Mouse (Mus musculus): ENCODE measurements at regions not wholly inside any gene's neighbourhood (a gene's known extent, or its start where the extent isn't known, plus 50 kb on each side); places are given as distances from the start of the nearest gene placed in this dataset.

- peak; percentile 21; the same call in 1 of the 2 replicates for ATAC-seq
- no peaks in the 10 kb centered on the region for H3K27me3 ChIP-seq
- H3K4me1 ChIP-seq, result no peaks in the 10 kb centered on the region
- no peak overlapping the region for H3K4me3 ChIP-seq
- WGBS, result 48% methylated on average over 2 of the region's 2 CpGs
- H3K36me3 ChIP-seq (ENCODE audit: poor library complexity, severe bottlenecking), result no peaks in the 10 kb centered on the region
- H3K4me2 ChIP-seq, result no peak overlapping the region
- H3K27ac ChIP-seq, result no peak overlapping the region
- H3K9me3 ChIP-seq (replicated peaks), result no peaks in the 10 kb centered on the region
- no peak overlapping the region for H3K9ac ChIP-seq
These were observed 631.8 kb upstream of the Gm21961 start for GRCm38 (mm10) chr15:65646470-65646869.

- H3K9me3 ChIP-seq (replicated peaks), result no peaks in the 10 kb centered on the region
- no peak overlapping the region for H3K4me2 ChIP-seq
- no peak overlapping the region for H3K27ac ChIP-seq
- no peak overlapping the region for H3K9ac ChIP-seq
- no peak for ATAC-seq
- WGBS, result 17% methylated on average over 2 of the region's 2 CpGs
- H3K27me3 ChIP-seq, result no peaks in the 10 kb centered on the region
- H3K36me3 ChIP-seq (ENCODE audit: poor library complexity, severe bottlenecking), result no peaks in the 10 kb centered on the region
- no peak overlapping the region for H3K4me3 ChIP-seq
- H3K4me1 ChIP-seq, result peaks cover 7% of the 10 kb centered on the region; the same call in 1 of the 2 replicates
These were observed 624.8 kb upstream of the Gm21961 start for GRCm38 (mm10) chr15:65639484-65639883.

- 51% methylated on average over 6 of the region's 6 CpGs for WGBS
- no peak overlapping the region for H3K4me3 ChIP-seq
- no peak overlapping the region for H3K4me2 ChIP-seq
- no peaks in the 10 kb centered on the region for H3K27me3 ChIP-seq
- peaks cover 7% of the 10 kb centered on the region; the same call in 1 of the 2 replicates for H3K4me1 ChIP-seq
- H3K36me3 ChIP-seq (ENCODE audit: poor library complexity, severe bottlenecking), result no peaks in the 10 kb centered on the region
- H3K9me3 ChIP-seq (replicated peaks), result no peaks in the 10 kb centered on the region
- peak; percentile 88 for ATAC-seq
- H3K27ac ChIP-seq, result no peak overlapping the region
- H3K9ac ChIP-seq, result no peak overlapping the region
These were observed 622.9 kb upstream of the Gm21961 start for GRCm38 (mm10) chr15:65637520-65638184.

- WGBS, result 88% methylated on average over 5 of the region's 5 CpGs
- Histone ChIP-seq H3K4me2 (no peak overlapping the region), H3K27ac (no peak overlapping the region), H3K27me3 (no peaks in the 10 kb centered on the region), H3K36me3 (ENCODE audit: poor library complexity, severe bottlenecking) (no peaks in the 10 kb centered on the region), H3K4me3 (no peak overlapping the region), H3K9me3 (replicated peaks) (no peaks in the 10 kb centered on the region), H3K9ac (no peak overlapping the region), H3K4me1 (no peaks in the 10 kb centered on the region)
- ATAC-seq, result no peak
These were observed 617.7 kb upstream of the Gm21961 start for GRCm38 (mm10) chr15:65632440-65632839.

- Histone ChIP-seq H3K4me1 (no peaks in the 10 kb centered on the region), H3K9me3 (replicated peaks) (no peaks in the 10 kb centered on the region), H3K27me3 (no peaks in the 10 kb centered on the region), H3K9ac (no peak overlapping the region), H3K4me3 (no peak overlapping the region), H3K36me3 (ENCODE audit: poor library complexity, severe bottlenecking) (no peaks in the 10 kb centered on the region), H3K4me2 (no peak overlapping the region), H3K27ac (no peak overlapping the region)
- no peak for ATAC-seq
- 90% methylated on average over 1 of the region's 1 CpGs for WGBS
These were observed 615.8 kb upstream of the Gm21961 start for GRCm38 (mm10) chr15:65630476-65630875.

- Histone ChIP-seq H3K4me1 (no peaks in the 10 kb centered on the region), H3K9ac (no peak overlapping the region), H3K27me3 (no peaks in the 10 kb centered on the region), H3K4me3 (no peak overlapping the region), H3K4me2 (no peak overlapping the region), H3K36me3 (ENCODE audit: poor library complexity, severe bottlenecking) (no peaks in the 10 kb centered on the region), H3K9me3 (replicated peaks) (no peaks in the 10 kb centered on the region), H3K27ac (no peak overlapping the region)
- ATAC-seq, result peak; percentile 97
- WGBS, result 43% methylated on average over 2 of the region's 2 CpGs
These were observed 578.2 kb upstream of the Gm21961 start for GRCm38 (mm10) chr15:65592718-65593477.

GRCm38 (mm10) chr15:65585566-65585965 is 570.9 kb upstream of the Gm21961 start:
- 72% methylated on average over 2 of the region's 2 CpGs for WGBS
- H3K4me1 ChIP-seq, result 0 out of 2 replicates have a peak, but pooled peaks cover 3% of the 10 kb centered on the region
- ATAC-seq, result peak; percentile 51; the same call in 1 of the 2 replicates

GRCm38 (mm10) chr15:65579353-65579752 is 564.6 kb upstream of the Gm21961 start:
- Histone ChIP-seq H3K9me3 (replicated peaks) (no peaks in the 10 kb centered on the region), H3K4me2 (no peak overlapping the region), H3K9ac (no peak overlapping the region), H3K27ac (no peak overlapping the region), H3K36me3 (ENCODE audit: poor library complexity, severe bottlenecking) (no peaks in the 10 kb centered on the region), H3K27me3 (no peaks in the 10 kb centered on the region), H3K4me3 (no peak overlapping the region), H3K4me1 (no peaks in the 10 kb centered on the region)
- no peak for ATAC-seq
- WGBS, result 83% methylated on average over 1 of the region's 1 CpGs

More at GRCm38 (mm10) chr15:65585566-65585965, 570.9 kb upstream of the Gm21961 start:
- Histone ChIP-seq H3K9ac (no peak overlapping the region), H3K4me3 (no peak overlapping the region), H3K27me3 (no peaks in the 10 kb centered on the region), H3K9me3 (replicated peaks) (no peaks in the 10 kb centered on the region), H3K4me2 (no peak overlapping the region), H3K27ac (no peak overlapping the region), H3K36me3 (ENCODE audit: poor library complexity, severe bottlenecking) (no peaks in the 10 kb centered on the region)

- WGBS, result 92% methylated on average over 2 of the region's 2 CpGs
- Histone ChIP-seq H3K27ac (no peak overlapping the region), H3K9me3 (replicated peaks) (no peaks in the 10 kb centered on the region), H3K36me3 (ENCODE audit: poor library complexity, severe bottlenecking) (no peaks in the 10 kb centered on the region), H3K4me1 (no peaks in the 10 kb centered on the region), H3K27me3 (no peaks in the 10 kb centered on the region), H3K4me2 (no peak overlapping the region), H3K9ac (no peak overlapping the region), H3K4me3 (no peak overlapping the region)
- ATAC-seq, result no peak
These were observed 553.2 kb upstream of the Gm21961 start for GRCm38 (mm10) chr15:65567931-65568330.

GRCm38 (mm10) chr15:65557846-65558835 is 543.4 kb upstream of the Gm21961 start:
- 83% methylated on average over 8 of the region's 8 CpGs for WGBS
- H3K9me3 ChIP-seq (replicated peaks), result no peaks in the 10 kb centered on the region
- no peak for ATAC-seq
- H3K4me3 ChIP-seq, result no peak overlapping the region
- H3K27me3 ChIP-seq, result no peaks in the 10 kb centered on the region
- H3K9ac ChIP-seq, result no peak overlapping the region
- no peak overlapping the region for H3K27ac ChIP-seq
- H3K4me1 ChIP-seq, result no peaks in the 10 kb centered on the region
- H3K4me2 ChIP-seq, result no peak overlapping the region
- no peaks in the 10 kb centered on the region for H3K36me3 ChIP-seq (ENCODE audit: poor library complexity, severe bottlenecking)

- WGBS, result 87% methylated on average over 2 of the region's 2 CpGs
- Histone ChIP-seq H3K27me3 (no peaks in the 10 kb centered on the region), H3K9ac (no peak overlapping the region), H3K4me1 (no peaks in the 10 kb centered on the region), H3K9me3 (replicated peaks) (no peaks in the 10 kb centered on the region), H3K4me2 (no peak overlapping the region), H3K27ac (no peak overlapping the region), H3K36me3 (ENCODE audit: poor library complexity, severe bottlenecking) (no peaks in the 10 kb centered on the region), H3K4me3 (no peak overlapping the region)
- no peak for ATAC-seq
These were observed 534.3 kb upstream of the Gm21961 start for GRCm38 (mm10) chr15:65549046-65549445.

- Histone ChIP-seq H3K4me2 (no peak overlapping the region), H3K4me1 (no peaks in the 10 kb centered on the region), H3K27ac (no peak overlapping the region), H3K9me3 (replicated peaks) (no peaks in the 10 kb centered on the region), H3K27me3 (no peaks in the 10 kb centered on the region), H3K4me3 (no peak overlapping the region), H3K36me3 (ENCODE audit: poor library complexity, severe bottlenecking) (no peaks in the 10 kb centered on the region), H3K9ac (no peak overlapping the region)
- ATAC-seq, result no peak
- 81% methylated on average over 3 of the region's 3 CpGs for WGBS
These were observed 520.9 kb upstream of the Gm21961 start for GRCm38 (mm10) chr15:65535606-65536005.

All from forebrain, embryonic 13.5 days (tissue).